Mouse (Mus musculus) ovary, postnatal 36 days (tissue): ENCODE data around the gene Sec31a.
"Not testable (repeated sequence)": the region's sequence is repeated elsewhere in the genome, so short reads cannot be mapped to it uniquely, and the experiment has no call there.

ENCODE experiments used
- DNase-seq: peaks from one replicate; pipeline ENCODE4 v3.0.0; 2022; ENCODE audit warnings: low spot score, mixed read lengths

The Sec31a gene

GRCm38 (mm10) chr5:100415761-100416590 lies at the start of gene Sec31a:
Gene Sec31a, minus strand, starts transcription at chr5:100416234.
- peak; percentile 99 for DNase-seq

DNA sequence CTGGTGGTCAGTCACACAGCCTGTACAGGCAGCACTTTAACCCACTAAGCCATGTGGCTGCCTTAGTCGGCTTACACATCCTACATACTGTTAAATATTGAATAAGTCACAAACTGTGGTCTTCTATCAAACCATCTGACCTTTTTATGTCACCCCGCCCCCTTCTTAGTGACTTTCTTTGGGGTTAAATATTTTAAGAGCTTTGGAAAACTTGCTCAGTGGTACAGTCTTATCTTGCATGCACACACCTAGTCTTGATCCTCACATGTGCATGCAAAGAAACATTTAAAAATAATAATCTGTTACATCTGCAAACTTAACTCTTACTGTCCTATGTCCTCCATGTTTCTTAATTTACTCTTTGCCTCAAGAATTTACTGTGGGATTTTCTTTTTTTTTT lies 46.3 kb upstream of the Sec31a start:
- DNase-seq: no peak

DNA sequence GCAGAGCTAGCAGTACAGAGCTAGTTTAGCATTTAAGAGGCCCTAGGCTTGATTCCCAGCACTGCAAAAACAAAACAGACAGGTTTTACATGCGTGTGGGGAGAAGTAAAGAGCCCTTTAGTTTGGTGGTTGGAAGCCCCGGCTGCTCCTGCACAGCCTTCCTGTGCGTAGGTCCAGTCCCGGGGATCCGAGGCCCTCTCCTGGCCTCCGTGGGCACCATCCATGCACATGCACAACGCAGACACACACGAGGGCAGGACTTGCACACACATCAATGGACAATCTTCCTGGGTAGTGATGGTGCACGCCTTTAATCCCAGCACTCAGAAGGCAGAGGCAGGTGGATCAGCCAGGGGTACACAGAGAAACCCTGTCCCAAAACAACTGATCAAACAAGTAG lies 45.5 kb upstream of the Sec31a start:
- no peak for DNase-seq

DNA sequence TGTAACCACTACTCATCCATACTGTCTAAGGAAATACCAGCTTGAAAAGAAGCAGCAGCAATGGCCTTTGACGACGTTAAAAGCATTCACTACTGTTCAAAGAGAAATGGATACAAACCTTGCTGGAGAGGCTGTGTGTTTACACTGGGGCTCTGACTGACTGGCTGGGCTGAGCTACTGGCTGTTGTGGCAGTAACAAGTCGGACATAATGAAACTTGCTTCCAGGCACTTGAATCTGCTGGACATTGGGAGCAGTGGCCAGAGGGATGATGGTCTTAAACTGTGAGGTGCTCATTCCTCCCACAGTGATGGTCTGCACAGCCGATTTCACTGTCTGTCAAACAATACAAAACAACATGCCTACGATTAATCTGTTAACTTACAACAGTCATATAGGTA lies 43.4 kb upstream of the Sec31a start:
- DNase-seq: no peak

GRCm38 (mm10) chr5:100451871-100452270 lies 35.8 kb upstream of the Sec31a start:
- no peak for DNase-seq

DNA sequence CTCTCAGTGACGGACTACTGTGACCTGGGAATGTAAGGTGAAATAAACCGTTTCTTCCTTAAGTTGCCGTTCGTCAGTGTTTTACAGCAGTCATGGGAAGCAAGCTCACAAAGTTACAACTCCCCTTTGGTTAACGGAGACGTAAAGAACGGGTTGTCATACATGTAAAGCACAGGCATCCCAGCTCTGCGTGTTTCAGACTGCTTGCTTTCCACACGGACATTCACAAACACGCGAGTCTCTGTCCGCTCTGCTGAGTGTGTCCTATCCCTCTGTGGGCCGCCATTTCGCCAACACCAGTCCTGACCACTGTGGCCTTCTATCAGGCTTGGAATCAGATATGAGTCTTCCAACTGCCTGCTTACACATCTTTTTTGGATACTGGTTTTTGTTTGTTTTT lies 22.8 kb upstream of the Sec31a start:
- DNase-seq: no peak

- no peak for DNase-seq
Measured at GRCm38 (mm10) chr5:100437917-100438316, 21.9 kb upstream of the Sec31a start.

DNA sequence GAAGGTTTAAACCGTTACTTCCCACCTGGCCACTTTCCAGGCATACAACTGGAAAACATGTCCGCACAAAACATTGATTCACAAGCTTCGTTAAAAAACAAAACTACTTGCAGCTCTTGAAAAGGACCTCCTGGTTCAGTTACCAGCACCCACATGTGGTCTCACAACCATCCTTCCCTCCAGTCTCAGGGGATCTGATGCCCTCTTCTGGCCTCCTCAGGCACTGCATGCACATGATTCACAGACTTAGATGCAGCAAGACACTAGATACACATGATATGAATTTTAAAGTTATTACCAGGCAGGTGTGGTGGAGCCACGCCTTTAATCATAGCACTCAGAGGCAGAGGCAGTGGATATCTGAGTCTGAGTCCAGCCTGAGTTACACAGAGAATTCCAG lies 21.1 kb upstream of the Sec31a start:
- no peak for DNase-seq

GRCm38 (mm10) chr5:100430966-100431365 lies 14.9 kb upstream of the Sec31a start:
- no peak for DNase-seq

GRCm38 (mm10) chr5:100430076-100430390 lies 14.0 kb upstream of the Sec31a start:
- DNase-seq: no peak

DNA sequence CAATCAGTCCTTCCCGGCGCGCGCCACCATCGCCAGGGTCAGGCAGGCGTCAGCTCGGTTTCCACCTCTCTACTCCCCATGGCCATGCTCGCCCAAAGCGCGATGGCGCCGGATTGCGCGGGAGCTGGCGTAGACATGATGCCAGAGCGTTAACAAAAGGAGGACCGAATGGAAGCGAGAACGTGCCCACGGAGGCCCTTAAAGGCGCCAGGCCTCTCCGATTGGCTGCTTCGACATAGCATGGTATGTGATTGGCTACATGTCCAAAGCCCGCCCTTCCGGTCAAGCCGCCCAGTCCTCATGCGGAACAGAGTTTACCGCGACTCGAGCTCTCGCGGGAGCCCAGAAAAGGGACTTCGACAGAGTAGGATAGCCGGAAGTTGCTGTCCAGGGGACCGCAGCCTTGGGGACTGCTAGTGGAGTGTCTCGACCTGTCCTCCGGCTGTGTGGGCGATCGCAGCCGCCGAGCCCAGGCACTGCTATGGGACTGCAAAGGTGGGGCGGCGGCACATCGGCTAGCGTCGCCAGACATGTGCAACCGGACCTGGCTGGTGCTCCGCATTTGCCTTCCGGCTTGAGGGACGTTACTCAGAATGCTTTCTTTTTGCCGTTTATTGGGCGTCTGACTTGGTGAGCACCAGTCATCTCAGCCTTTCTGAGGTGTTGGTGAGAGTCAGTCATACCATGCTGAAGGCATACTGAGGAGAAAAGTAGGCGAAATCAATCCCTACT lies 13.5 kb upstream of the Sec31a start:
- DNase-seq: peak; percentile 89

DNA sequence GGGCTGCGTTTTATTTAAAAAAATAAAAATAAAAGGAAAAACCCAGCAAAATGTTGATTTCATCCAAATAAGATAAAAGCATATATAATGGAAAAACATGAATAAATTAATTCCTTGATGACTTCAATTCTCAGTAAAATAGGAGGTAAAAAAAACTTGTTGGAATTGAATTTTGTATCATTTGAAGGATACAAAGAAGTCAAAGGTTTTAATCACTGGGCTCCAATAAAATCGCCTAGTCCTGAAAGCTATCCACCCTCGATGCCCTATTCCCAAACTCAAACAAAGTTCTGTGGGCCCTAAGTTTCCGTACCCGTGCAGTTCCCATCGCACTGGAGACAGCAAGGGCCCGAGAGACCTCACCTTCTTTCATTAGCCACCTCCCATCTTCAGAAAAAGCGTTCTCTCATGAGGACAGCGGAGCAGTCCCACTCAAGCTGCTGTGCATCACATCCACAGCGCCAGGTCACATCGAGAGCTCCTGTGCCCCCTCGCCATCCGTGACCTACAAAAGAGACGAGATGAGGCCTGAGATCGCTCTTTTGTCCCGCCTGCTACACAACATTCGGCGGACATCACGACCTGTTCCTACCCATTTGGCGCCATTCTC lies 12.8 kb upstream of the Sec31a start:
- no peak for DNase-seq

DNA sequence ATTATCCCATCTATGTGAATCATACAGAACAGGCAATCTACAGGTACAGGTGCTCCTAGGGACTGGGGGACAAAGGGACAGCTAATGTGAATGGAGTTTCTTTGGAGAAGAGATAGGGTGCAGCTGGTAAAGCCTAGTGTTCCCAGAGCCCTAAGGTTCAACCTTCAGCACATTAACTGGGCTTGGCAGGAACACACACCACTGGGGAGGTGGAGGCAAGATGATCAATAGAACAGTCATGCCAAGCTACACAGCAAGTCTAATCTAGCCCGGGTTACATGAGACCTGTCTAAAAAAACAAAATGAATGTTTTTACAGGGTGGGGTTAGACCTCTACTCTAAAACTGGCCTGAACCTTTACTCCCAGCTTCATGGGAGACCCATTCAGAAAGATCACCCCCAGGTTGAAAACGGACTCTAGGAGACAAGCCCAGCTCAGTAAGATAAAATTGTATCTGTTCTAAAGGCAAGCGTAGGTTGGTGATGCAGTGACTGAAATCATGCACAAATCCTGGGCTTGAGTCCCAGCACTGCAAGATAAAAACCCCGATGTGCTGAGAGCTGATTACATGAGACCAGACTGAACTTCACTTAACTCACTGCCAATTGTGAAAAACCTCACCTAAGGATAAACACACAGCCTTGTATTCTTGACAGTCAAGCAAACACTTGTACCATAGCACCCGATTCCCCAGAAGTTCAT lies 12.1 kb upstream of the Sec31a start:
- DNase-seq: no peak

- DNase-seq: no peak
Measured at GRCm38 (mm10) chr5:100427276-100427675, 11.2 kb upstream of the Sec31a start.

DNA sequence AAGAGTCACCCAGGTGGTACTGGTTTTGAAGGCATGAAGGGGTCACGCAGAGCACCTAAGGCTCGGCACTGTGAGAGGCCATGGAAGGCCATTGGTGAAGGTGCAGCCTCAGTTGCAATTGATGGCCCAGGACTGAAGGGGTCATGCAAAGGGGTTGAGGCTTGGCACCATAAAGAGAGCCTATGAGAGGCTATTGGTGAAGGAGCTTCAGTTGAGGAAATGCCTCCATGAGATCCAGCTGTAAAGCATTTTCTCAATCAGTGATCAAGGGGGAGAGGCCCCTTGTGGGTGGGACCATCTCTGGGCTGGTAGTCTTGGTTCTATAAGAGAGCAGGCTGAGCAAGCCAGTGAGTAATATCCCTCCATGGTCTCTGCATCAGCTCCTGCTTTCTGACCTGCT lies 9.8 kb upstream of the Sec31a start:
- DNase-seq: not testable (repeated sequence)

DNA sequence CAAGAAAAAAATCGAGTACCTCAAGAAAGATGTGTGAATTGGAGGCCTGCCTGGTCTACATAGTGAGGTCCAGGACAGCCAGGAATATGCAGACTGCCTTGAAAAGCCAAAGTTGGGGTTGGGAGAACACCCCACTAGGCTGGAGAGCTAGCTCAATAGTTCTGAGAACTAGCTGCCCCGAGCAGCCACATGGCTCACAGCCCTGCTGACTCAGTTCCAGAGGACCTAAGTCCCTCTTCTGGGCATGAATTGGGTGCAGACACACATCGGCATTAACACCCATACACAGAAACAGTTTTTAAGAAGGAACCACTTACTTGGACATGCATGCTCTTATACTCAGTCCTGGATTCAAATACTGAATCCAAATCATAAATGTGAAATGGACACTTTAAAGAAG lies 8.2 kb upstream of the Sec31a start:
- DNase-seq: no peak

DNA sequence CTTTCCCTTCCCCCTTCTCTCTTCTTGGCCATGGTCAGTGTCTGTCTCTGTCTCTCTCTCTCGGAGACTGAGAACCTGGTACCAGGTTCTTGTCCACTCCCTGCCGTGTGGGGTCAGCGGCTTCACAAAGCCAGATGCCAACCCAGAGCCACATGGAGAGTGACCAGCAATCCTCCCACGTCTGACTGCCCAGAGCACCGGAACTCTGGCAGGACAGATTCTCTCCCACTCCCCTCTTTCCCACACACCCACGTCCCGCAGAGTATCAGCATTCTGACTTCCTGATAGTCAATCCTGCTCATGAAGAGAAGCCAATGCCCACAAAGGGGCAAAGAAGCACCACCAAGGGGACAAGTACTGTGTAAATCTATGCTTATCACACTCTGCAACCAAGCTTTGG lies 7.6 kb upstream of the Sec31a start:
- no peak for DNase-seq

- DNase-seq: no peak
Measured at GRCm38 (mm10) chr5:100418861-100419260, 2.8 kb upstream of the Sec31a start.

DNA sequence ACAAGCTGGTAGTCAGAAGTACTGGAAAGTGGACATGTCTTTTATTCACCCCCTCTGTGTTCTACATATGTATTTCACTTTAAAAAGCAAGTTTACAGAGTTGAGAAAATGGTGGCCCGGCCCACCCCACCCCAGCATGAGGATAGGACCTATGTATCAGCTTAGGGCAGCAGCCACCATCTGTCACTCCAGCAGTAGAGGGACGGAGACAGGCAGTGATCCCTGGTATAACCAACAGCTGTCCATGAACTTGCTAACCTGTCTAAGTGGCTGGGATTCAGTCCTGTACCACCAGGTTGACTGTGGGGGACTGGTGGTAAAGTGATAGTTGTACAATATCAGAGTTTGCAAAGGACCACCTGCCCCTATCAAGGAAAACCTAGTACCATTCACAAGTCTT lies 2.0 kb upstream of the Sec31a start:
- DNase-seq: no peak

GRCm38 (mm10) chr5:100414474-100415196 lies 1.4 kb downstream of the Sec31a start:
- DNase-seq: no peak

DNA sequence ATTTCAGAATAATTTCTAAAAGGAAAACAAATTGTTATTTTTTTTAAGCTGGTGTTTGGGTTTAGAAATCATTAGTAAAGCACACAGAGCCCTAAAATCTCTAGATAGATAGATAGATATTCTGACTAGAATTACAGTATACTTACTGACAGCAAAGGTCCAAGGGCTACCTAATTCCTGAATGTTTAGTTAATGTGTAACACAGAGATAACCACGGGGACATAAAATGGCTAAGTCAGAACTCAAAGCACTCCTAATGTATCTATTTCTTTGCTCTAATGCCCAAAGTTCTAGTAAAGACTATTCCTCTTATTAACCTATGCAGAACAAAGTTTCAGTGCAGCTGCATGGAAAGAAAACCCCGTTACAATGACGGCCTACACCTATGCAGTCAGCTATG lies 3.1 kb downstream of the Sec31a start:
- no peak for DNase-seq

GRCm38 (mm10) chr5:100410281-100410680 lies 5.8 kb downstream of the Sec31a start:
- DNase-seq: no peak
